Comparison of ENCODE assay signal across 8 mouse cellular contexts in the genomic region with DNA sequence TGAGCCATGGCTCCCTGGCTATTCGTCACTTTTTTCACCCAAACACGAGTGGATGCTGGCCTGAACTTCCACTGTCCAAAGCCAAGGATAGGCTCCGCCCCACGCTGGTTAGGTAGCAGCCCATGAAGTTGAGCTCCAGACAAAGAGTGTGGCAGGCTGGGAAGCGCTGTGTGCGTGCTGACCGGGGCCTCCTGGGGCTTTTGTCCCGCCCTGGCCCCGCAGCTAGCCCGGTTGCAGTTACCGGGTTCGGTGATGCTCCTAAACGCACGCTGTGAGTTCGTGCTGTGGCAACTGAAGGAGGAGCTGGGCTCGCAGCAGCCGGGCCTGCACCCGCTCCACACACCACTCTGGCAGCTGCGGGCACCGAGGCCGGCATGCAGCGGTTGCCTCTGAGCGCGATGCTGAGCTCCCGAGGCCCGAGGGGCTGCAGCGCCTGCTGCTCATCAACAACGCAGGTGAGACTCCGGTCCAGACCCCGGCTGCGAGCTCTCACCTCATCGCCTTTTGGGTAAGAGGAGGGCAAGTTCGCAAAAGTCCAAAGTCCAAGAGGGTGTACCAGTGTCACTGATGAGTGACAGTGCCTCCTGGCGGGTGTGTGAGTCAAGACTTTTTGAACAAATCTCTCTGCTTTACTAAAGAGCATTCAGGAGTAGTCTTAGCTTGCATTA. TPM values are rescaled to one million over a fixed set of nuclear protein-coding genes. Genes with fewer than 3 reads are reported as not detected.
DNase-seq lines count a peak whose midpoint lies in the region; ATAC-seq lines count a peak whose summit lies in the region.

No protein-coding gene starts in this region.

- intact Hi-C loops in gastrocnemius, postnatal 36 days (cut with DNase I) = loop anchor here (5.0 kb wide), 1 partner anchor 252 kb away; no protein-coding TSS in a partner anchor

- H3K4me2 ChIP-seq in intestine, embryonic 15.5 days (replicated peaks) = peak overlapping the region; percentile 95
- peak overlapping the region; percentile 64 for H3K4me2 ChIP-seq in liver, embryonic 15.5 days
- H3K4me2 ChIP-seq in neural tube, embryonic 12.5 days (replicated peaks) = peak overlapping the region; percentile 75

- 3% methylated on average over 34 of the region's 34 CpGs for WGBS in intestine, embryonic 15.5 days
- WGBS in liver, embryonic 15.5 days (ENCODE audit: insufficient replicate concordance) = 4% methylated on average over 34 of the region's 34 CpGs
- WGBS in neural tube, embryonic 12.5 days = under 1% methylated on average over 34 of the region's 34 CpGs

- H3K9ac ChIP-seq in intestine, embryonic 15.5 days = peak overlapping the region; percentile 61
- H3K9ac ChIP-seq in liver, embryonic 15.5 days = no peak overlapping the region
- H3K9ac ChIP-seq in neural tube, embryonic 12.5 days = peak overlapping the region; percentile 64

- no peaks in the 10 kb centered on the region for H3K27me3 ChIP-seq in intestine, embryonic 15.5 days (replicated peaks)
- H3K27me3 ChIP-seq in liver, embryonic 15.5 days = peaks cover 14% of the 10 kb centered on the region
- H3K27me3 ChIP-seq in neural tube, embryonic 12.5 days (replicated peaks) = no peaks in the 10 kb centered on the region

- H3K4me1 ChIP-seq in brown adipose tissue, adult 24 weeks (ENCODE audit: control insufficient read depth, insufficient read depth, insufficient read length, low read length) = no peaks in the 10 kb centered on the region
- peaks cover 6% of the 10 kb centered on the region for H3K4me1 ChIP-seq in intestine, embryonic 15.5 days (replicated peaks)
- H3K4me1 ChIP-seq in liver, embryonic 15.5 days (replicated peaks) = peaks cover 9% of the 10 kb centered on the region
- H3K4me1 ChIP-seq in neural tube, embryonic 12.5 days = peaks cover 6% of the 10 kb centered on the region; the same call in 1 of the 2 replicates

- peak overlapping the region; percentile 51 for H3K4me3 ChIP-seq in brown adipose tissue, adult 24 weeks (ENCODE audit: insufficient read depth, low read depth, low read length)
- H3K4me3 ChIP-seq in intestine, embryonic 15.5 days (replicated peaks) = peak overlapping the region; percentile 43
- H3K4me3 ChIP-seq in liver, embryonic 15.5 days (replicated peaks) = peak overlapping the region; percentile 45
- peak overlapping the region; percentile 43 for H3K4me3 ChIP-seq in neural tube, embryonic 12.5 days

- H3K9me3 ChIP-seq in intestine, embryonic 15.5 days = no peaks in the 10 kb centered on the region
- no peaks in the 10 kb centered on the region for H3K9me3 ChIP-seq in liver, embryonic 15.5 days (replicated peaks)
- no peaks in the 10 kb centered on the region for H3K9me3 ChIP-seq in neural tube, embryonic 12.5 days

- peak; percentile 42 to 51 for DNase-seq in layer of hippocampus, postnatal 10 days (ENCODE audit: low spot score in 2 of 2)
- no peak for DNase-seq in layer of hippocampus, adult 9-10 months (ENCODE audit: low spot score)
- DNase-seq in gastrocnemius, postnatal 36 days = peak; percentile 27 to 31
- no peak for DNase-seq in layer of hippocampus, postnatal 14 days (ENCODE audit: low spot score in 2 of 2)

- no peak overlapping the region for H3K27ac ChIP-seq in brown adipose tissue, adult 24 weeks (replicated peaks; ENCODE audit: low read depth, low read length)
- no peak overlapping the region for H3K27ac ChIP-seq in intestine, embryonic 15.5 days
- H3K27ac ChIP-seq in liver, embryonic 15.5 days (replicated peaks) = no peak overlapping the region
- H3K27ac ChIP-seq in neural tube, embryonic 12.5 days = no peak overlapping the region

- peak; percentile 69 for ATAC-seq in intestine, embryonic 15.5 days
- no peak for ATAC-seq in liver, embryonic 15.5 days (ENCODE audit: insufficient read depth)
- ATAC-seq in neural tube, embryonic 12.5 days (ENCODE audit: low FRiP score, low read depth) = peak; percentile 48

- H3K36me3 ChIP-seq in intestine, embryonic 15.5 days = no peaks in the 10 kb centered on the region
- no peaks in the 10 kb centered on the region for H3K36me3 ChIP-seq in liver, embryonic 15.5 days (replicated peaks)
- no peaks in the 10 kb centered on the region for H3K36me3 ChIP-seq in neural tube, embryonic 12.5 days

RNA-seq across cellular contexts. Expression of a gene that starts 17.4 kb away (rescaled TPM):
- 10 to 100 TPM; 52.0 to 53.8 TPM for total RNA-seq in layer of hippocampus, postnatal 10 days (2021)
- polyA plus RNA-seq in brown adipose tissue, adult 24 weeks (2012; ENCODE audit: insufficient read depth, insufficient read length, missing spikeins) = 64.9 and 65.8 TPM in 2 replicates
- total RNA-seq in gastrocnemius, postnatal 36 days (2021) = 10 to 100 TPM; 45.2 to 45.4 TPM
- 77.0 and 82.9 TPM in 2 replicates for polyA plus RNA-seq in intestine, embryonic 15.5 days (2015; fragmentation: Nextera tagmentation; extraction: Ambion mirVana)
- polyA plus RNA-seq in liver, embryonic 15.5 days (2015; fragmentation: Nextera tagmentation; extraction: Ambion mirVana) = 26.7 and 29.4 TPM in 2 replicates
- polyA plus RNA-seq in neural tube, embryonic 12.5 days (2016; fragmentation: Nextera tagmentation; extraction: Ambion mirVana) = 28.3 and 34.8 TPM in 2 replicates
- 10 to 100 TPM; 42.1 to 49.3 TPM for total RNA-seq in layer of hippocampus, postnatal 14 days (2021)

RNA-seq across cellular contexts. Expression of a gene that starts 32.2 kb away (rescaled TPM):
- total RNA-seq in layer of hippocampus, postnatal 10 days (2021) = 10 to 100 TPM; 22.1 to 23.1 TPM
- not detected in 2 replicates for polyA plus RNA-seq in brown adipose tissue, adult 24 weeks (2012; ENCODE audit: insufficient read depth, insufficient read length, missing spikeins)
- not detected for total RNA-seq in gastrocnemius, postnatal 36 days (2021)
- not detected in 2 replicates for polyA plus RNA-seq in intestine, embryonic 15.5 days (2015; fragmentation: Nextera tagmentation; extraction: Ambion mirVana)
- not detected in 2 replicates for polyA plus RNA-seq in liver, embryonic 15.5 days (2015; fragmentation: Nextera tagmentation; extraction: Ambion mirVana)
- polyA plus RNA-seq in neural tube, embryonic 12.5 days (2016; fragmentation: Nextera tagmentation; extraction: Ambion mirVana) = 0.16 TPM in 1 of 2 replicates, not detected in the other
- 10 to 100 TPM; 22.8 to 22.9 TPM for total RNA-seq in layer of hippocampus, postnatal 14 days (2021)

Comparison
In these comparisons a context has a peak if more than half of its experiments do, and no peak if none do; other contexts are left out.
1. DNase-seq: peak in layer of hippocampus, postnatal 10 days (2 of 2) and gastrocnemius, postnatal 36 days (2 of 2); none in layer of hippocampus, adult 9-10 months (single experiment) and layer of hippocampus, postnatal 14 days (0 of 2).
2. Peak in every context shown above with its lines, with median percentiles within 50 percentile points of each other: H3K4me3 ChIP-seq and H3K4me2 ChIP-seq.